Mouse (Mus musculus): Measurements from ENCODE around the gene Afmid. TPM values are rescaled to one million over a fixed set of nuclear protein-coding genes. Genes with fewer than 3 reads are reported as not detected.

Afmid gene
- total and polyA plus RNA-seq, 3 experiments: 5.0 to 7.5 (median 7.3) TPM

DNA sequence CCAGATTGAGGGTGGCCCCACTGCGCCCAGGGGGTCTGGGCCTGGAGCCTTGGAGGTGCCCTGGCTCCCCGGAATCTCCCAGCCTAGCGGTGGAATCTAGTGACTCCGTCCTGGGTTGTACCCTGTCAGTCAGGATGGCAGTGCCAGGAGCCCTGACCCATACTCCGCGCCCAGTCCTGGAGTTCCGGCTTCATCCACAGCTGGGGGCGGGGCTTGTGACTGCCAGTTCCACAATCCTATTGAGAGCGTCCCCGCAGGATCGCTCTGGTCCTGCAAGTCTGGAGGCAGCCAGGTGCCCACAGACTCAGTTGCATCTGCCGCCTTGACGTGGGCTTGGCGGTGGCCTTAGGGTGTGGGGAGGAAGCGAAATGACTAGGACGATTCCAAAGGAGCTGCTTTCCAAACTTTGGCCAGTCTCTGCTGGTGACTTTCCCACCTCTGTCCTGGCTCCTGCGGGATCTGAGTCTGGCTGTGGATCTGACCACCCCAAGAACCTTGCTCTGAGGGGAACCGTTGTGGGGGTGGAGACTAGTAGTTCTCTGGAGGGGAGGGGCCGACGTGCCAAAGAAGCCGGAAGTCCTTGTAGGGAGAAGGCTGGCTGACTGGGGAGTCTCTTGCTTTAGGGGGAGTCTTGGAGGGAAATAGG is 15.2 kb upstream of the Afmid start (continued):
- TF ChIP-seq TCF12 (IDR thresholded peaks at IDR 0.05; ENCODE audit: low read depth, low read length) (peak; percentile 18; the same call in 1 of the 2 replicates), USF2 (conservative IDR thresholded peaks at IDR 0.05; ENCODE audit: low read depth, low read length) (no peak), NRF1 (IDR thresholded peaks at IDR 0.05; ENCODE audit: low read depth, low read length) (no peak), GABPA (IDR thresholded peaks at IDR 0.05; ENCODE audit: insufficient replicate concordance, low read depth, low read length) (no peak), ZNF384 (IDR thresholded peaks at IDR 0.05; ENCODE audit: low read depth, low read length) (no peak)

DNA sequence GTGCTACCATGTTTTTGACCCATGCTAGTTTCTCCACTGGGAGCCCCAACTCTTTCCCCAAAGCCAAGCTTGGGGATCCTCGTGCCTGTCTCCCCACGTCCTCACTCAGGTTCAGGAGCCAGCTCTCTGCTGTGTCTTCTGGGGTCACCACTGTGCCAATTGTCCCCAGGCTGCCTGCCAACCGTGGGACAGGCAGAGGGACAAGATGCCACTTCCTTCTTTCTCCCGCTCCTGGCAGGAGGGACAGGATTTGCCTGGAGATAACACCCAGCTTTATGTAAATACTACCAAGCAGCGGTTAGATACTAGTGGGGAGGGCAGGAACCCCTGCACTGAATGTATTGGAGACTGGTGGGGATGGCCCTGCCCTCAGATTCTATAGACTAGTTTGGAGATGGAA is 11.9 kb upstream of the Afmid start:
- in situ Hi-C loops (cut with MboI; ENCODE audit: low pct_ligation_motif_present, low pct_unique_long_range_greater_than_20kb, low sequenced_read_pairs) (no loop called here), dilution Hi-C loops (cut with MboI; ENCODE audit: extremely low pct_ligation_motif_present, extremely low pct_unique_long_range_greater_than_20kb, low sequenced_read_pairs) (no loop called here)
- Histone ChIP-seq H3K4me2 (ENCODE audit: insufficient read depth, low read depth, poor library complexity, severe bottlenecking) (no peak overlapping the region), H3K9me3 (replicated peaks; ENCODE audit: low read length) (no peaks in the 10 kb centered on the region), H3K79me2 (replicated peaks; ENCODE audit: control insufficient read depth, extremely low read depth, insufficient read depth, poor library complexity, severe bottlenecking) (peaks cover 67% of the 10 kb centered on the region), H3K4me3 (replicated peaks in 1 of 3; ENCODE audit: low read depth in 2 of 3, low read length in 2 of 3, poor library complexity in 1 of 3) (no peak overlapping the region), H3K9ac (ENCODE audit: insufficient read depth, low read depth) (no peak overlapping the region), H3K27me3 (replicated peaks) (no peaks in the 10 kb centered on the region), H3K27ac (ENCODE audit: insufficient read depth, low read depth) (peak overlapping the region; percentile 9; the same call in 1 of the 2 replicates), H3K36me3 (replicated peaks in 1 of 2; ENCODE audit: control insufficient read depth in 1 of 2, insufficient read depth in 1 of 2, low read length in 1 of 2) (peaks cover 74 to 76% of the 10 kb centered on the region in 2 experiments), H3K4me1 (ENCODE audit: control insufficient read depth in 1 of 2, insufficient read depth in 2 of 2) (peaks cover 20 to 83% of the 10 kb centered on the region in 2 experiments)
- DNase-seq (ENCODE audit: extremely low read depth): no peak
- TF ChIP-seq MAFK (IDR thresholded peaks at IDR 0.05; ENCODE audit: insufficient replicate concordance, low read length): no peak
- TF ChIP-seq EP300 (IDR thresholded peaks at IDR 0.05; ENCODE audit: low read length): no peak
- no peak for TF ChIP-seq E2F4 (IDR thresholded peaks at IDR 0.05; ENCODE audit: insufficient replicate concordance, low read depth, low read length)
- TF ChIP-seq ZMIZ1 (IDR thresholded peaks at IDR 0.05; ENCODE audit: low read depth, low read length): 0 out of 2 replicates have a peak, but pooled peaks have one; percentile 1
- TF ChIP-seq TCF12 (IDR thresholded peaks at IDR 0.05; ENCODE audit: low read depth, low read length): no peak
- TF ChIP-seq SMC3 (IDR thresholded peaks at IDR 0.05; ENCODE audit: low read depth, low read length): peak; percentile 1; the same call in 1 of the 2 replicates
- TF ChIP-seq ZC3H11A (IDR thresholded peaks at IDR 0.05; ENCODE audit: low read depth, low read length): no peak
- TF ChIP-seq POLR2A (IDR thresholded peaks at IDR 0.05; ENCODE audit: low read depth, low read length): peak; percentile 33; the same call in 1 of the 2 replicates
- TF ChIP-seq SIN3A (IDR thresholded peaks at IDR 0.05; ENCODE audit: low read length): no peak; the same call in 1 of the 2 replicates
- TF ChIP-seq JUND (conservative IDR thresholded peaks at IDR 0.05; ENCODE audit: low read depth, low read length): no peak
- no peak for TF ChIP-seq ZNF384 (IDR thresholded peaks at IDR 0.05; ENCODE audit: low read depth, low read length)

DNA sequence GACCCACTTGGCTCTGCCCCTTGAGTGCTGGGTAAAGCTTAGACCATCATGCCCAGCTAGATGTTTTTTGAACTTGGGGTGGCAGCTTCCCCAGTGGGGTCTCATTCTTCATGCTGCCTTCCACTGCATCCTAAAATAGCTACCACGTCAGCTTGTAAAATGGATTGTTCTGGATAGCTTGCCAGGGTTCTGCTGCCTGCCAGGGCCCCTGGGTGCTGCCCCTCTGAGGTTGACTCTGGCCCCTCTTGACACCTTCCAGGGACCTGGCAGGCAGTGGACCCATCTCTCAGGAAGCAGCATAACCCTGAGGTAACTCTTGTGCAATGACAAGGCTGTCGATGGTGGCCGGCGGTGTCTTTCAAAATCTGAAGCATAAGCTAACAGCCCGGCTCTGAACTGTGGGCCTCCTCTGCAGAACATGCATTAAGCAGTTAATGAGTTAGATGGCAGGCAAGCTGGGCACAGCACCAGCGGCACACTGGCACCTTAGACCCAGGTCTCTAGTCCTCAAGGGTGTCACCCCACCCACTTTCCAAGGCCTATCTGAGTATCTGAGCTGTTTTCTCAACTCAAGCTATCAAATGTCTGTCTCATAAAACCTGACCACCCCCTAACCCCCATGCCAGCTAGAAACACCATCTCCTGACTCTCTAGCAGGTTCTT is 10.9 kb upstream of the Afmid start:
- no peak overlapping the region for H3K4me3 ChIP-seq (replicated peaks in 1 of 3; ENCODE audit: low read depth in 2 of 3, low read length in 2 of 3, poor library complexity in 1 of 3)
- dilution Hi-C loops (cut with MboI; ENCODE audit: extremely low pct_ligation_motif_present, extremely low pct_unique_long_range_greater_than_20kb, low sequenced_read_pairs) (no loop called here), in situ Hi-C loops (cut with MboI; ENCODE audit: low pct_ligation_motif_present, low pct_unique_long_range_greater_than_20kb, low sequenced_read_pairs) (no loop called here)
- peaks cover 61% of the 10 kb centered on the region for H3K79me2 ChIP-seq (replicated peaks; ENCODE audit: control insufficient read depth, extremely low read depth, insufficient read depth, poor library complexity, severe bottlenecking)
- H3K4me2 ChIP-seq (ENCODE audit: insufficient read depth, low read depth, poor library complexity, severe bottlenecking): no peak overlapping the region
- H3K9me3 ChIP-seq (replicated peaks; ENCODE audit: low read length): no peaks in the 10 kb centered on the region
- no peaks in the 10 kb centered on the region for H3K27me3 ChIP-seq (replicated peaks)
- H3K27ac ChIP-seq (ENCODE audit: insufficient read depth, low read depth): peak overlapping the region; percentile 2; the same call in 1 of the 2 replicates
- DNase-seq (ENCODE audit: extremely low read depth): no peak
- TF ChIP-seq NRF1 (IDR thresholded peaks at IDR 0.05; ENCODE audit: low read depth, low read length) (no peak), ZKSCAN1 (IDR thresholded peaks at IDR 0.05; ENCODE audit: borderline replicate concordance, low read depth, low read length) (no peak), ZMIZ1 (IDR thresholded peaks at IDR 0.05; ENCODE audit: low read depth, low read length) (peak; percentile 37), BHLHE40 (IDR thresholded peaks at IDR 0.05; ENCODE audit: low read depth, low read length) (no peak), MEF2A (IDR thresholded peaks at IDR 0.05; ENCODE audit: borderline replicate concordance, low read depth, low read length) (0 out of 2 replicates have a peak, but pooled peaks have one; percentile 26), CHD2 (IDR thresholded peaks at IDR 0.05; ENCODE audit: low read length) (peak; percentile 10), POLR2AphosphoS2 (IDR thresholded peaks at IDR 0.05; ENCODE audit: low read depth, low read length) (0 out of 2 replicates have a peak, but pooled peaks have one; percentile 22), MAFK (IDR thresholded peaks at IDR 0.05; ENCODE audit: insufficient replicate concordance, low read length) (no peak), NELFE (IDR thresholded peaks at IDR 0.05; ENCODE audit: low read depth, low read length) (no peak), ZC3H11A (IDR thresholded peaks at IDR 0.05; ENCODE audit: low read depth, low read length) (no peak), SMC3 (IDR thresholded peaks at IDR 0.05; ENCODE audit: low read depth, low read length) (no peak), USF2 (conservative IDR thresholded peaks at IDR 0.05; ENCODE audit: low read depth, low read length) (no peak), EP300 (IDR thresholded peaks at IDR 0.05; ENCODE audit: low read length) (no peak)
- H3K9ac ChIP-seq (ENCODE audit: insufficient read depth, low read depth): no peak overlapping the region
- H3K4me1 ChIP-seq (ENCODE audit: control insufficient read depth in 1 of 2, insufficient read depth in 2 of 2): peaks cover 20 to 87% of the 10 kb centered on the region in 2 experiments
- H3K36me3 ChIP-seq (replicated peaks in 1 of 2; ENCODE audit: control insufficient read depth in 1 of 2, insufficient read depth in 1 of 2, low read length in 1 of 2): peaks cover 84 to 86% of the 10 kb centered on the region in 2 experiments
